Mouse (Mus musculus): ENCODE results near the gene Cldn10.

Gene Cldn10

DNA sequence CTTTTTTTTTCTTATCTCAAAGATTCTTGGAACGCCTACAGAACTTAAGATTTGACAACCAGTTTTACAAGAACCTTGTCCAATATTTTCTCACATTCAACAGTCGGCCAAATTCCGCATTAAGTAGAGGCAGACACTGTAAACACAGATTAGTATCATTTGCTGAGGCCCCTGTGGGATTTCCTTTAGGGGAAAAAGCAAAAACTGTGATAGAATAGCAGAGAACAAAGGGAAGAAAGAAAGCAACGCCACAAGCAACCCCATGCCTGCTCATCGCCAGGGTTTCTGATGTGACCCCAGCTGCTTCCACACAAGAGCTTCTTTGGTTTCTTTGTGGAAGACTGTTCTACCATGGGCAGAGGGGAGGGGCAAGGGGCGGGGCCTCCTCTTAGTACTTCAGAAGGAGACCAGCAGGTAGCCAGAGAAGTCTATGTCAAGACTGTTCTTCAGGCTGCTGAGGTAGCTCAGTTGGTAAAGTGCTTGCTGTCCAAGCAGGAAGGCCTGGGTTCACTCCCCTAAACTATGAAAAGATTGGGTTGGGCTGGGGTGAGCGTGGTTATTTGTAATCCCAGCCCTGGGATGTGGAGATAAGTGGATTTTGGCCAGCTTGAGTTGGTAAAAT is 39.7 kb downstream of the Cldn10 start:
- DNase-seq (ENCODE audit: low spot score in 2 of 2), result no peak

- DNase-seq (ENCODE audit: low spot score in 2 of 2), result peak in 1 of 2 experiments; percentile 52
These were observed 41.8 kb downstream of the Cldn10 start for GRCm38 (mm10) chr14:118829331-118830095.

GRCm38 (mm10) chr14:118831597-118831996 is 43.9 kb downstream of the Cldn10 start:
- no peak for DNase-seq (ENCODE audit: low spot score in 2 of 2)

DNA sequence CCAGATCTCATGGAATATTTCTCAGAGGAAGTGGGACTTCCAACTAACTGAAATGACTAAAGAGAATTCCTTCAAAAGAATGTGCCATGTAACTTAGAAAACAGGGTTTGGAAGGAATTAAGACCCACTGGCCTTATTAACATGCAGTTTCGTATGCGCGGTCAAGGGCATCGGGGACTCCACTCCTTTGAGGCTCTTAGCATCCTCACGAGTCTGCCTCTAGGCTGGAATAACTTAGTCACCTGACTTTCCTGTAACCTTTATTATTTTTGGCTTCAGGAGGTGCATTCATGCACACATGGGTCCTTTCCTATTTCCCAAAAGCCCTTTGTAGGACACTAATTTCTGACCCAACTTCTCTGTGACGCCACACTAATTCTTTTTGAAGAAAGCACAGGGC is 45.5 kb downstream of the Cldn10 start:
- no peak for DNase-seq (ENCODE audit: low spot score in 2 of 2)

GRCm38 (mm10) chr14:118834313-118834712 is 46.6 kb downstream of the Cldn10 start:
- DNase-seq (ENCODE audit: low spot score in 2 of 2), result no peak

- DNase-seq (ENCODE audit: low spot score in 2 of 2), result no peak
These were observed 48.4 kb downstream of the Cldn10 start for GRCm38 (mm10) chr14:118836145-118836544.

DNA sequence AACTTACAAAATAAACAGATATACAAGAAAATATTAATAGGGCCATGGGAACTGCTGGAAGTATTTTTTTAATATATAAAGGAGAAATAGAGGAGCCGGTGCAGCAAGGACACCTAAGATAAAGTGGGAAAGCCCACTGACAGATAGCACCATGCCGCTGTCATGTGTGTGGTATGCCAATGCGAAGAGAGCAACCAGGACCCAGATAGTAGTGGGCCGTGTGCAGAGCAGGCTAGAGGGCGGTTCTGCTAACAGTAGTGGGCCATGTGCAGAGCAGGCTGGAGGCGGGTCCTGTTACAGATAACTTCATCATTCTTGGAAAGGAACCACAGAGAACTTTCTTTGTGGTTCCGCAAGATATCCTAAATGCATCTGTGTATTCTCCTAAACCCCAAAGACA is 49.0 kb downstream of the Cldn10 start:
- DNase-seq (ENCODE audit: low spot score in 2 of 2), result no peak

GRCm38 (mm10) chr14:118838556-118839120 is 50.9 kb downstream of the Cldn10 start:
- no peak for DNase-seq (ENCODE audit: low spot score in 2 of 2)

GRCm38 (mm10) chr14:118839416-118839815 is 51.7 kb downstream of the Cldn10 start:
- no peak for DNase-seq (ENCODE audit: low spot score in 2 of 2)

- no peak for DNase-seq (ENCODE audit: low spot score in 2 of 2)
These were observed 52.3 kb downstream of the Cldn10 start for GRCm38 (mm10) chr14:118840027-118840426.

- no peak for DNase-seq (ENCODE audit: low spot score in 2 of 2)
These were observed 54.6 kb downstream of the Cldn10 start for GRCm38 (mm10) chr14:118842353-118842752.

GRCm38 (mm10) chr14:118846834-118847233 is 59.1 kb downstream of the Cldn10 start:
- DNase-seq (ENCODE audit: low spot score in 2 of 2), result no peak

DNA sequence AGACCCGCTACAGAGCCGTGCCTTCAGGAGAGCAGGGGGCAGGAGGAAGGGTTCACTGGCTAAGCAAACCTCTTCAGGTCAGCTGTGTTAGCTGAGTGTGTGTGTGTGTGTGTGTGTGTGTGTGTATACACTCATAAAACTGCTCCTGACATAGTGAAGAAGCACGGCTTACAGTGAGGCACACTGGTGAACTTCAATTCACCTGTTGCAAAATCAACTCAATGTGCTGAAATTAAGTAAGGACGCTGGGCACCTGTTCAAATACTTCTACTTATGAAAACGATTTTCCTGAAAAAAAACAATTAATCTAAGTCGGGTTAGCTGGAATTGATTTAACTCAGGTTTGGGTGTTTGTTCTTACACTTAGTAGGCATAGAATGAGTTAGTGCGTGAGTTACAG is 60.5 kb downstream of the Cldn10 start:
- DNase-seq (ENCODE audit: low spot score in 2 of 2), result no peak

GRCm38 (mm10) chr14:118850011-118850695 is 62.4 kb downstream of the Cldn10 start:
- DNase-seq (ENCODE audit: low spot score in 2 of 2), result no peak

GRCm38 (mm10) chr14:118850696-118851035 is 63.0 kb downstream of the Cldn10 start:
- DNase-seq (ENCODE audit: low spot score in 2 of 2), result no peak

- no peak for DNase-seq (ENCODE audit: low spot score in 2 of 2)
These were observed 63.9 kb downstream of the Cldn10 start for GRCm38 (mm10) chr14:118851496-118852107.

- DNase-seq (ENCODE audit: low spot score in 2 of 2), result no peak
These were observed 66.8 kb downstream of the Cldn10 start for GRCm38 (mm10) chr14:118854371-118855114.

GRCm38 (mm10) chr14:118855141-118855800 is 67.6 kb downstream of the Cldn10 start:
- DNase-seq (ENCODE audit: low spot score in 2 of 2), result no peak

DNA sequence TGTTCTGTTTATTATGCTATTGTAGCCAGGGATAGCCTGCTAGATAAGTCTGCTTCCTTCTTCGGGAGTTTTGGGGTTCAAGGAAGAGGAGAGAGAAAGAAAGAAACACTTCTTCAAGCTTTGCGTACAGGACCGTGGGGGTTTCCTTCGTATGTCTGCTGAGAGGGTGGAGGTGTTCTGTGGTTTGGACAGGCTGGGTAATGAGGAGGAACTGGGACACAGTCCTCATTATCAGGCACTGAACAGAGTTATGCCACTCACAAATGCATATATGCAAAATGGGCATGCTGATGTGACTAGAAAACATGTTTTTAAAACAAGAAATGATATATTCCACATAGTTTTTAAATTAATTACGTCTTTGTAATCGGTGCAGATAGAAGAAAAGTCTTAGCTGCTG is 68.9 kb downstream of the Cldn10 start:
- no peak for DNase-seq (ENCODE audit: low spot score in 2 of 2)

DNA sequence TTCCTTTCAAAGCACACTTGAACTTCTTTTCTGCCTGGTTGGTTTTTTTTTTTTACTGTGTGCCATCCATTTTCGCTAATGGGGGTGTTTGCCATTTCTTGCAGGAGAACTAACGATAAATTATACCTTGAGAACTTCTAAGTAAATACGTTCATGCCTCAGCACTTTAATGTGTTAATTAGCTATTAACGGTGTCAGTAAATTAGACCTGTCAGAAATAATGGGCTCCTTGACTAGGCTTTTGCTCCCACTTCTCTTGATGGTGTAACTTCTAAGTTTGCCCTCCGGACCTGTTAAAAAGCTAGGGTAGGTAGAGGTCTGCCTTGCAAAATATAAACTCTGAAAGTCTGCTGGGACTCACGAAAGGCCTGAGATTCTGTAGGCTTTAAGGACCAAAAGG is 70.6 kb downstream of the Cldn10 start:
- no peak for DNase-seq (ENCODE audit: low spot score in 2 of 2)

DNA sequence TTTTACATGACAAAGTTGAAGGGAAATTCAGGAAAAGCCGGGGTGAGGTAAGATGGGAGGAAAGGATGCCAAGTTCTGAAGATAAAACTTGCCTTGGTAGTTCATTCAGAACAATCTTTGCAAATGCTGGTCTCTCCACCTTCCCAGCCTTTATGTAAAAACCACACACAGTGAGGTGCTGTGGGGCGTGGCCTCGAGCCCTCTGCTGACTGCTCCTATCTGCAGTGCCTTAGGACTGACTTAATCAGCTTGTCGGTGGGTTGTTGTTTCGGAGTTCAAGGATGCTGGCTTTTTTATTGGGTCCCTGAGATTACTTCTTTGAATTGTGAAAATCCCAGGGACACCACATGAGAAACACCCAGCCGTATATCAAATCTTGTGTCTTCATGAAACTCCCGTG is 74.5 kb downstream of the Cldn10 start:
- no peak for DNase-seq (ENCODE audit: low spot score in 2 of 2)
